Mouse (Mus musculus) T-helper 1 cell (primary cell): ENCODE data around the gene Rhot1.
"Not testable (repeated sequence)": the region's sequence is repeated elsewhere in the genome, so short reads cannot be mapped to it uniquely, and the experiment has no call there.

ENCODE experiments used
- in situ Hi-C: fragments of 300-600 bp; cut with MboI, MseI; formaldehyde crosslinking; loops from one replicate; pipeline ENCODE4 v1.15.1; 2025; ENCODE audit warnings: high pct_unique_total_duplicates

Rhot1 gene

DNA sequence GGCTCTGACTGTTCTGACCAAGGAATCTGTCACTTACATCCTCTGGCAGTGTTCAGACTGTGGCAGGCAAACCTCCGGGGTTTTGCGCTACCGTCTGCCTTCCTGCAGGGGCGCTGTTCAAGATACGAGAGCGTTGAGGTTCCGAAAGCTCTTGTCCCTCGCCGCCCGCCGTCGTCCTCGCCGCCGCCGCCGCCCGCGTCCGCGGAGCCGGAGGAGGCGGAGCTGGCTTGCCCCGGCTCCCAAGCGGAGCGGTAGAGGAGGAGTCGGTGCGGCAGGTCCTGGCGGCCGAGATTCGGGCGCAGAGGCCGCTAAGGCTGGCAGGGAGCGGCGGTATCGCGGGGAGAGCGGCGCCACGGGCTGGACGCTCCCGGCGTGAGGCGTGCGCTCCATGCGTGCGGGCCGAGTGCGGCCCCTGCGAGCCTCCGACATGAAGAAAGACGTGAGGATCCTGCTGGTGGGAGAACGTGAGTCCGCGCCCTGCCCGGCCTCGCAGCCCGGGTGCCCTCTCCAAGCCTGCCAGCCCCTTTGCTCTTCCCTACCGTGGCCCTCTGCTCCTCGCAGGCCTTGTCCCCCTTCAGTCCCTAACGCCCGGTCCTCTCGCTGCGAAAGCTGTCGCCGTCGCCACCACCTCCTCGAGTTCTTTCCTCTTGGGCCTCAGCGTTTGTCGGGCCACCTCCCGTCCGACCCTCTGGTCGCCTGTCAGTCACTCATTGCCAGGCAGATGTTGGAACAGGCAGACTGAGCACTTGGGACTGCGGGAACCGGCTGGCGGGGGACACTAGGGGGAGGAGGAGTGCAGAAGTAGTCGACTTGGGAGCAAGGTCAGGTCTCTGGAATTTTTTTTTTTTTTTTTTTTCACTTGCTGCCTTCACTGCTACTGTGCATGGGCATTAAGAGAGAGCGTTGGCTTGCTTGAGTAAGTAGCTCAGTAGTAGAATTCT lies at the start of gene Rhot1:
Gene Rhot1, plus strand, starts transcription at position 160 of the 941 bp plus-strand sequence.
- in situ Hi-C loops: no loop called here

DNA sequence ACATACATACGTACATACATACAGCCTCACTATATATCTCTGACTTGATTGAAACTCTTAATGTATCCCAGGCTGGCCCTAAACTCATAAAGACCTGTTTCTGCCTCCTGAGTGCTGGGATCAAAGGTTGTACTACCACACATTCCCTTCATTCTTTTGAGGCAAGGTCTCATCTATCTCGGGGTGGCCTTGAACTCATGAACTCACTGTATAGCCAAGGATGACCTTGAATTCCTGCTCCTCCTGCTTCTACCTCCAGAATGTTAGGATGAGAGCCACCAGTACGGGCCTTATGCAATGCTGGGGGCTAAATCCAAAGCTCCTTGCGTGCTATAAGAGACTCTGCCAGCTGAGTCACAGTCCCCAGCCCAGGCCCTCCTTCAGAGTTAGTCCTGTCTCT lies 47.8 kb upstream of the Rhot1 start:
- in situ Hi-C loops: no loop called here

DNA sequence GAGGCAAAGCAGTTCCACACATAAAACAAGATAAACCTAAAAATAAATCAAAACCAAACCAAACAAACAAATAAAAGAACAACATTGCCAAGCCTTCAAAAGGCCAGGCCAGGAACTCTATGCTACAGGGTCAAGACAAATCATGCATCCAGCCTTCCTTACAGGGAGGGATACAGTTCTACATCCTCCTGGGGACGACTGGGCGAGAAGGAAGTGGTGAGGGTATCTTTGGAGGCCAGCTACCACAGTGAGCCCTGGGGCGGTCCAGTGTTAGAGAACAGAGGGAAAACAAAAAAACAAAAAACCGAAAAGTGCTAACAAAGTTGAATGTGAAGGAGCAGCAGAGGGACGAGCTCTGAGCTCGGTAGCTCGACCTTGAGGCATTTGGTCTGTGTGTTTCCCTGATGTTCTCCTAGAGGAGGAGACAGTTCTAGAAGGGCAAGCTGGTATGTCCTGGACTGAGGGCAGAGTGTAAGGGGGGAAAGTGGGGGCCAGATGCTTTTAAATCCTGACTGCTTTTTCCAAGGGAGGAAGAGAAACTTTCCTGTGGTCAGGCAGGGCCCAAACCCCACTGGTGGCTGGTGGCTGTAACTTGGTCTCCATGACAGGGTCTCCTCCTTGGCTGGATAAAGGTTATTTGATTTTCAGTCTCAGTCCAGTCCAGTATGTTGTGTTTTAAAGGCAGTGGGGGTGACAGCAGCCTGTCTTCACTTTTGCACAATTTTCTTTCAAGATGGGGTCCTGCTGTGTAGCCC lies 45.3 kb upstream of the Rhot1 start:
- in situ Hi-C loops: no loop called here

DNA sequence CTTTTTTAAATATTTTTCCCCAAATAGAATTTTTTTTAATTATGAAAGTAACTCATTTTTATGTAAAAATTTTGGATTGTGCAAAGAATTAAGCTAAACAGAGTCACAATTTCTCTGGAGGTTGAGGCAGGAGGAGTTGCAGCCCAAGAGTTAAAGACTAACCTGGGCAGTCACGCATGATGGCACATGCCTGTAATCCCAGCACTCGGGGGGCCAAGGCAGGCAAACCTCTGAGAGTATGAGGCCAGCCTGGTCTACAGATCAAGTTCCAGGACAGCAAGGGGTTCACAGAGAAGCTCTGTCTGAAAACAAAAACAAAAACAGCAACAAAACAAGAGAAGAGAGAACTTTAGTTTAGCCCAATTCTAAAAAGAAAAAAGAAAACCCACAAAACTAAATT lies 44.6 kb upstream of the Rhot1 start:
- in situ Hi-C loops: no loop called here

DNA sequence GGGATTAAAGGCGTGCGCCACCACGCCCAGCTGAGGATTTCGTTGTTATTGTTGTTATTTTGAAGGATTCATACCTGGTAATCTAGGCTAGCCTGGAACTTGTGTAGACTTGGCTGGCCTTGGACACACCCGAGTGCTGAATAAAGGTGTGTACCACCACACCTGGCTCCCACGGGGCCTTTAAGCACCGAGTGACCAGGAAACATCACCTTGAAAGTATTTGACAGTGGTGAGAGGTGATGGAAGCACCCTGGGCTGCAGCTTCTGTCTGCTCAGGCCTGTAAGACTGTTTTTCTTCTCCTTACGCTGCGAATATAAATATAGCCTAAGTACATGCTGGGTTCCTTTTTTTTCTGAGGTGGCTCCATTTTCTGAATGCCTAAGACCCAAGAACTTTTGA lies 40.7 kb upstream of the Rhot1 start:
- in situ Hi-C loops: no loop called here

DNA sequence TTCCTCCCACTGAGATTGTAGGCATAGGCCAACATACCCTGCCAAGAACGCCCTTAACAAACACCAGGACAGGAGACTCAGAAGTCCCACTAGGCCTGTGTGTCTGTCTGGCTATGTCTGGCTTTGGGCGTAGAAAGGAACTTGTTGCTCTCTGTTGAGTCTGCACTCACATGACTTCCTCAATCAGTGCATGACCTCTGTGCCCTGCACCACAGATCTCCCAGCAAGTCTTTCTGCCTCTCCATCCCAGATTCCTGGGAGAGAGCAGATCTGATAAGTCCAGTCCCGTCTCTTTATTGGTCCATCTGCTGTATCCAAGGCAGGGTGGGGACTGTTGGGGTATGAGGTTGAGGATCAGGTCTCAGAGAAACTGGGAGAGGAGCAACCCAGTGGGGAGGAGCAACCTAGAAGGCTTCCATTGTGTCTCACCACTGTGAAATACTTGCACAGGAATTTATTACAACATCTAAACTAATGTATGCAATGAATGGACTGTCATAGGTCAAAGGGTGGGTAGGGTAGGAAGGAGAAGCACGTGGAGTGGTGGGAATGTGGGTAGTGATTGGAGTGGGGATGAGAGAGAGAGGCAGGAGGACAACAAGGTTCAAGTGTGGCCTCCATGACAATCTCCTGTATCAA lies 40.1 kb upstream of the Rhot1 start:
- in situ Hi-C loops: no loop called here

DNA sequence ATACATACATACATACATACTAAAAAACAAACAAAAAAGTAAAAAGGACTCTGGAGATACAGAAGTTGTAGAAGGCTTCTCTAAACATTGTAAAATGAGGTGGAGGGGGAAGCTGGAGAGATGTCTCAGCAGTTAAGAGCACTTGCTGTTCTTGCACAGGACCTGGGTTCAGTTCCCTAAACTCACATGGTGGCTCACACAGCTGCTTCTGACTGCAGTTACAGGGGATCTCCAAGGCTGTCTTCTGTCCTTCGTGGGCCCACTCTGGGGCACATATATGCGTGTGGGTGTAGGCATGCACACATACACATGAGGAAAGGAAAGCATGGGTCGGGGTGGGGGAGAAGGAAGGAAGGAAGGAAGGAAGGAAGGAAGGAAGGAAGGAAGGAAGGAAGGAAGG lies 39.2 kb upstream of the Rhot1 start:
- in situ Hi-C loops: no loop called here

DNA sequence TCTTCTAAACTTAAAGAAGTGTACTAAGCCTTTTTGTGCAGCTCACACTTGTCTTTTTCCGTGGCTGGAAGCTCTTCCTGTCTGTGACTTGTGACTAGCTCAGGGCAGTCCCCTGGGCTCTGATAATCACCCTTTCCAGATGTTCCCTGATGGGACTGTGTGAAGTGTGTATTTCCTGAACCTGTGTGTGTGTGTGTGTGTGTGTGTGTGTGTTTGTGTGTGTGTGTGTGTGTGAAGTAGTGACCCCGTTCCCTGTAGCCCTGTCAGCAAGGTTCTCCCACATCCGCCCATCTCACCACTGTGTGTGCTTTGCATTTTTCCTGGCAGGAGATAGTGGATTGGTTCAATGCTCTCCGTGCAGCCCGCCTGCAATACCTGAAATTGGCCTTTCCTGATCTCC lies 38.5 kb upstream of the Rhot1 start:
- in situ Hi-C loops: no loop called here

DNA sequence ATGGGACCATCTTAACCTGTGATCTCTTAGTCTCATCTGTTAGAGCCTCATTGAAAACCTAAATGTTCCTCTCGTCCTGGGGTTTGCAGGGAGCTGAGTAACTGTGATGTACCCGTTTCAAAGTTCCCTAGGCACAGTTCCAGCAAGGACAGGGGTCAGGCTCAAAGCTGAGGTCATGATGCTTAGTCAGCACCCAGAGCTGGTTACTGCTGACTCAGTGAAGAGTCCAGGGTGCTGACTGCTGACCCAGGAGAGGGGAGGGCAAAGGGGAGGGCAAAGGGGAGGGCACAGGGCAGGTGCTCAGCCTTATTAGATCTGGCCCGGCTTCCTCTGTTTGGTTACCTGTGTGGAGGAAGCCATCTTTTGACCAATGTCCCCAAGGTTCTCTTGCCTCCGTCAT lies 36.9 kb upstream of the Rhot1 start:
- in situ Hi-C loops: no loop called here

DNA sequence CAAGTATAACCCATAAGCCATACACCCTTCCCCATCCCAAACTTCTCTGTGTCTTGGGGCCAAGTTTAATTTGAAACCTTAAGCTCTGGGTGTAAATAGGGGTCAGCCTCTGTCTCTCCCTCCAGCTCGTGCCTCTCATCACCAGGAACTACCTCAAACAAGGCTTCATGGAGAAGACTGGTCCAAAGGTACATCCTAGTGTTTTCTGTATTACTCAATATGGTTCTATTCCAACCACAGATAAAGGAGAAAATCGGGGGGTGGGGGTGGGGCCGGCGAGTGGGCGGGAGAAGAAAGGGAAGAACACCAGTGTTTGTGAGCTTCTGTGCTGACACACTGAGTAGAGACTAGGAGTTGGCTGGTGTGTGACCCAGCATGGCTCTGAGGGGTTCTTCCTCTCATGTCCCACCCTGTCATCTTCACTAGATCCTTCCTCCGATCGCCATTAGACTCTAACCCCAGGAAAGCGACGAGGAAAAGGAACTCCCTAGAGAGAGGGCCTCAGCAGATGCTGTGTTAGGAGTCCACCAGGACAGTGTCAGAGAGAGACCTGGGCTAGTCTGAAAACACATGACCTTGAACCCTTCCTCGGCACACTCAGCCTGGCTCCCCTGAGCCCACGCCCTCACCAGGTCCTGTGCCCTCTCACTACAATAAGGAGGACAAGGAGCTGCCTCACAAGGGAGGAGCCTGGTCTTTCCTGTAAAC lies 34.7 kb upstream of the Rhot1 start:
- in situ Hi-C loops: no loop called here

DNA sequence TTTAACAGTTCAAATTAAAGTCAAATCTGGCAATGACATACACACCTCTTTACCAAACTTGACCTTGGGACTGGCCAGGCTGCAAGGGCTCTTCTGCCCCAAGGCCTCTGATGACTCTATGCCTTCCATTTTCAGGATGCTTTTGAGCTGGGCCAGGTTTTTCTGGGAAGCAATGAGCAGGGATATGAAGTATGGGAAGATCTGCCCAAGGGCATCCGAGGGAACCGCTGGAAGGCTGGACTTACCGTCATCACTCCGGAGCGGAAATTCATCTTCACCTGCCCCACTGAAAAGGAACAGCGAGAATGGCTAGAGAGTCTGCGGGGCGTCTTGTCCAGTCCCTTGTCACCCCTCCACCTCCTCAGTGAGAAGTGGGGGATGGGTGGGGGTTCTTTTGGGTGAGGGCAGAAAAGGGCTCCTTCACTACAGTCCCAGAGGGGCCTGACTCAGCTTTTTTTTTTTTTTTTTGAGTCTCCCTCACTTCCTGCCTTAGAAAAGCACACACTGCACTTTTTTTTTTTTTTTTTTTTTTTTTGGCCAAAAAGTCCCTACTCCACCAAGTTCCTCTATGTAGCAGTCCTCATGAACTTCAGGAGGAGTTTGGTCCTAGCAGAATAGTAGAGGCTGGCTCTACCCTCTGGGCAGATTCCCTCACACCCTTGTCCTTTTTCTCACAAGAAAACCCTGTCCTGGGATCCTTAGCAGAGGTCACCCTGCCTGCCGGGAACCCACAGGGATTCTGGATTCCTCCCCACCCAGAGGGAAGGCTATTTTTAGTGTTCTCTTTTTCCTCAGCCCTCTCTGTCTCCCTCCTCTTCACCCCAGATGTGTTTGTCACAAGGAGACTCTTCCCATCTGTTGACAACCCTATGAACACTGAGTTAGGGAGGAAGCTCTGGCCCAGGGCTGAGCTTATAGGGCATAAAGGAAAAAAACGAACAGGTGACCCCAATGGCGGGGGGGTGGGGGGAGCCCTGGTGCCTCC lies 31.6 kb upstream of the Rhot1 start:
- in situ Hi-C loops: no loop called here

DNA sequence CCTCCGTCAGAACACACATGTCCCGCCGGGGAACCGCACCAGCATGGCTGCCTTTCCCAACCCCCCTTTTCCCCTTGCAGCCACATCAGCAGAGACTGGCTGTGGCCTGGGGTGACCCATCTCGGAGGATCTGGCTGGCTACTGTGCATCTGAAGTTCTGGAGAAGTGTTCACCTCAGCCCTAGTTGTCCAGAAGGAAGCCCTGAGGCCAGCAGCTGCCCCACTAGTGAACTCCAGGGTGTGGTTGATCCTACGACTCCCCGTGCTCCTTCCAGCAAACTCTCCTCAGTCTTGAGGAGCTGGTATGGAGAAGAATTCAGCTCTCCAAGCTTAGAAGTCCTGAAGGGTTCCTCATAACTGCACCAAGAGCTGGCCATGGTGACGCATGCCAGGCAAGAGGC lies 30.5 kb upstream of the Rhot1 start:
- in situ Hi-C loops: no loop called here

DNA sequence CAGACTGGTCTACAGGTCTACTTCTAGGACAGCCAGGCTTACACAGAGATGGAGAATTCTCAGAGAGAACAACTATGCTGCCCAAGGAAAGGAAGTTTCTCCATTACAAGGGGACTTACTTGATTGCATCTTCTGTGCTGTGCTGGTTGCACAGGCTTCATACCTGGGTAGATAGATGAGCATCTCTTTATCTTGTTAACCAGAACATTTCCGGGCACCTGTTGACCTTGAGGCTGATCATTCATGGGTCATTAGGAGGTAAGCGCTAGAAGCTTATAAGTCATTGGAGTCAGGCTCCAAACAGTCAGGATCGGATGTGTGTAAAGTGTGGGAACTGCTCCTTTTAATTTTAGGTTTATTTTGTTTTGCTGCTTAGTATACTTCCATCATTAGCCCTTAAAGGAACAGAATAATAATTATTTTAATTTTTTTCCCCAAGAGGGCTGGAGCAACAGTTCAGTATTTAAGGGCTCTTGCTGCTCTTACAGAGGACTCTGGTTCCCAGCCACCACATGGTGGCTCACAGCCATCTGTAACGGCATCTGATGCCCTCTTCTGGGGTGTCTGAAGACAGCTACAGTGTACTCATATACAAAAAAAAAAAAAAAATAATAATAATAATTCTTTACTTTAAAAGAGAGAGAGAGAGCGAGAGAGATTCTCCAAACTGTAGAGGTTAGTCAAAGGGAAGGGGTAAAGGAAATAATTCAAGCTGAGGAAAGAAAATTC lies 27.6 kb upstream of the Rhot1 start:
- in situ Hi-C loops: no loop called here

DNA sequence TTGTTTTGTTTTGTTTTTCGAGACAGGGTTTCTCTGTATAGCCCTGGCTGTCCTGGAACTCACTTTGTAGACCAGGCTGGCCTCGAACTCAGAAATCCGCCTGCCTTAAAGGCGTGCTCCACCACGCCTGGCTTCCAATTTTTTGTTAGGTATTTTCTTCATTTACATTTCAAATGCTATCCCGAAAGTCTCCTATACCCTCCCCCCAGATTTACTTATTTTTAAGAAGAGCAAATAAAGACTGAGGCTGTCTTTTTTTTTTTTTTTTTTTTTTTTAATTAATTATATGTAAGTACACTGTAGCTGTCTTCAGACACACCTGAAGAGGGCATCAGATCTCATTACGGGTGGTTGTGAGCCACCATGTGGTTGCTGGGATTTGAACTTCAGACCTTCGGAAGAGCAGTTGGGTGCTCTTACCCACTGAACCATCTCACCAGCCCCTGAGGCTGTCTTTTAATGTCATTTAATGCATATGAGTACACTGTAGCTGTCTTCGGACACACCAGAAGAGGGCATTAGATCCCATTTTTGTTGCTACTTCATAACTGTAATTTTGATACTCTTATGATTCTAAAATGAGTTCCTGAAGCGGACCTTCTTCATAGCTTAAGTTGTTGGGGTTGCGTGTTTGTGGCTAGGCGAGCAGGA lies 25.6 kb upstream of the Rhot1 start:
- in situ Hi-C loops: not testable (repeated sequence)

DNA sequence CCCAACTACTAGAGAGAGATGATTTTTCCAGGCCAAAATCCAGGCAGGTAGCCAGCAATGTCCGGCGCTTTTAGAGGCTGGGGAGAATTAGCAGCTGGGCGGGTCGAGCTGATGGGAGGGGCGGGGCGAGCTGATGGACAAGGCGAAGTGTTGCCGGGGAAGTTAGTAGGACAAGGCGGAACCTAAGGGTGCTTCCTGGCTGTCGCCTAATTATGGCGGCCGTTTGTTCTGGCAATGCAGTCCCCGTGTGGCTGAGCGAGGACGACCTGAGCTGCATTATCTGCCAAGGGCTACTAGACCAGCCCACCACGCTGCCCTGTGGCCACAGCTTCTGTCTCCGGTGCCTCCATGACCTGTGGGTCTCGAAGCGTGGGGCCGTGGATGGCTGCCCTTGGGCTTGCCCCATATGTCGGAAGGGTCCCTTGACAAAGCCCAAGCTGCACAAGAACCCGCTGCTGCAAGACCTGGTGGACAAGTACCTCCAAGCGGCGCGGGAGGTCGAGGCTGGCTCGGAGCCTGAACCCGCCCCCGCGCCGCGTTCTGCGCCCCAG lies 25.0 kb upstream of the Rhot1 start, which contains the start of gene Rnf135:
Gene Rnf135, plus strand, starts transcription at position 147 of the 551 bp plus-strand sequence.
- in situ Hi-C loops: no loop called here

DNA sequence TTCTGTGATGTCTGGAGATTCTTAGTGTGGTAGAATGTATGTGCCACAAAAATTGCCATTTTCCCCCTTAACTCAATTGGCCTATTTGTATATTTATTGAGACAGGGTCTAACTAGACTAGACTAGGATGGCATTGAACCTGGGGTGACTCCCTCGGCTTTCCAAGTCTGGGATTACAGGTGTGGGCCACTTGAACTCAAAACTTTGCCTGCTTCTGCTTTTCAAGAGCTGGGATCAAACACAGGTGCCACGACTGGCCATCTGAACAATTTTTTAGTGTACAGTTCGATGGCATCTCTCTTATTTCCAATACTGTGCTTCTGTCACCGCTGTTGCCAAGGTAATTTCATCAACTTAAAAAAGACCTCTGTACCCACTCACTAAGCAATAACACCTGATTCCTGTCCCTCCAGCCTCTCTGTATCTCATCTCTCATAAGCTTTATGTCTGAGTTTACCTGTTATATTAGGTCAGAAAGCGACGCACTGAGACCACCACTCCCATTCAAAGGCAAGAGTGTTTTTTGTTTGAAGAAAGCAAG lies 24.2 kb upstream of the Rhot1 start:
- in situ Hi-C loops: no loop called here

DNA sequence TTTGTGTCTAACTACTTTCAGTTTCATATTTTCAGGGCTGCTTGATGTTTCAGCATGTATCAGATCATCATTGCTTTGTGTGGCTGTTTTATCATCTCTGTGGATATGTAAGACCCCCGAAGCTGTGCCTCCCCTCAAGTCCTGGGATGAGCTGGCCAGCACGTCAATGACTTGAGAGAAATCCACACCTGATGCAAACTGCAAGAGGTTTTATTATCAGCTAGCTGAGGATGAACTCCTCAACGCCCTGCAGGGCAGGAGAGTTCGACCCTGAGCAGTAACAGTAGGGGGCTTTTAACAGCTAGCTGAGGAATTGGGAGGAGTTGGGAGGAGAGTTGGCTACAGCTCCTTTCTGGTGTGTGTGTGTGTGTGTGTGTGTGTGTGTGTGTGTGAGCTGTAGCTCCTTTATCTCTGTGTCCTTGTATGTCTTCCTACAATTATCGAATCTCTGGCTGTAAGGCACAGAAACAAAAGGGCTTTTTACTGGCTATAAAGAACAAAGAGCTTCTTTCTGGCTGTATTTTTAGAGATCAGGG lies 23.3 kb upstream of the Rhot1 start:
- in situ Hi-C loops: not testable (repeated sequence)

DNA sequence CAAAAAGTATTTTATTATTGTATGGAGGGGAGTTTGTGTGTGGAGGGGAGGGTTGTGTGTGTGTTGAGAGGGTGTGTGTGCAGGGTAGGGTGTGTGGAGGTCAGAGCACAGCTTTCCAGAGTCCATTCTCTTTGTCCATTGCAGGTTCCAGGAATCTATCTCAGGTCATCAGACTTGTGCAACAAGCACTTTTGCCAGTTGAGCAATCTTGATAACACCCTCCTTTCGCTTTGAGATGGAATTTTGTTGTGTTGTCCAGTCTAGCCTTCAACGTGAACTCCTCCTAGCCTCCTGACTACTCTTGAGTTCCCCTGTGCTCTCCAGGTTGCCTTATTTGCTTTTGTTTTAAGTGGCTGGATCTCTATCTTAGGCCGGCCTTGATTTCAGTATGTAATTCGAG lies 18.5 kb upstream of the Rhot1 start:
- in situ Hi-C loops: no loop called here
